Mouse (Mus musculus) gastrocnemius, adult 8-10 months (tissue): Measurements from ENCODE around the gene Afap1. TPM values are rescaled to one million over a fixed set of nuclear protein-coding genes. Genes with fewer than 3 reads are reported as not detected.

Source experiments
- DNase-seq, 2 experiments: peaks; one replicate each; pipeline ENCODE4 v3.0.0; 2022; ENCODE audit warnings: low spot score in 2 of 2
- total RNA-seq, 4 experiments: library from RNA; stranded (reverse); gene quantifications; 2 replicates each; pipeline ENCODE4 v1.2.4; 2022

The Afap1 gene
- total RNA-seq, 4 experiments from 2014 or later, result 5.5 to 7.5 (median 5.8) TPM

DNA sequence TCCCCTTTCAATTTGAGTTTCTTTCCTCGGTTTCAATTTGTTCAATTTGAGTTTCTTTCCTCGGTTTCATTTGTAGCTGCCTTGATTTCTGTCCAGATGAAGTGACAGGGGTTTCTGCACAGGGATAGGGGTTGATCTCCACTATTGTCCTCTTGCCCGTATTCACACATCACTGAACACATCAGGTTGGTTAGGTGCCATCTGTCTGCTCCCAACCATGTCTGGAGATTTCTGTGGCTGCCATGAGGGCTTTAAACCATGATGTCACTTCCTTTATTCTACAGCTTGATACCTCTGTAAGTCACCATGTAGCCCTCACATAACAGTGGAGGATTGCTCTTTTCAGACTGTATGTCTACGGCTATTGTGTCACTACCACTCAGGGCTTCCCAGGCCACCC, 4.0 kb downstream of the Afap1 start:
- DNase-seq, result no peak

DNA sequence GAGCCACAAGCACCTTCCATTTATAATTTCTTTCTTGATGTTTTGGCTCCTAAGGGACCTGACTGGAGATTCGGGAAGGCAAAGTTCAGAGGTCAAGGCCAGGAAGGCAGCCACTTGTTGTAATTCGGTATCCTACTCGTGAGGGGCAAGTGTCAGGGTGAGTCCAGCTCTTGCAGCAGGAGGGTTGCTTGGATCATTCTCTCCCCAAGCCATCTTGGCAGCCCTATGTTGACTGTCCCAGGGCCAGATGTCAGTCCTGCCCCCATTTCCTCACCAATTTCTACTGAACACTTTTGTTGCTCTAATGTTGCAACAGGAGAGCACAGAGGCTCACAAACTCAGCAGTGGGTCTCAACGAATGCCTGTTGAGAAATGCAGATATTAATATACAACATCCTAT, 5.0 kb downstream of the Afap1 start:
- no peak for DNase-seq

DNA sequence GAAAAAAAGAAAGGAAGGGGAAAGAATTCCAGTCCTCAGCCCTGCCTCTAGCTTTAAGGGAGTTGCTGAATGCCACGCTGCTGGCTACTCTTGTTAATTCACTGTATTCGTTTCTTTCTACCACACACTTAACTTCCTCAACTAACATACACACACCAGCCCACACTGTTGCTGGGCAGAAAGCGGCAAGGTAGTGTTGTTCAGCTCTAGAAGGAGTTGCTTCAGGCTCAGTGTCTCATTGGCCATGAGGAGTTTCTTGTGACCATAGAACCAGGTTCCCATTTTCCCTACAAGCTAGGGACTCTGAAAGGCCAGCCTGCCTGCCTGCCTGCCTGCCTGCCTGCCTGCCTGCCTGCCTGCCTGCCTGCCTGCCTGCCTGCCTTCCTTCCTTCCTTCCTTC, 5.9 kb downstream of the Afap1 start:
- no peak for DNase-seq

DNA sequence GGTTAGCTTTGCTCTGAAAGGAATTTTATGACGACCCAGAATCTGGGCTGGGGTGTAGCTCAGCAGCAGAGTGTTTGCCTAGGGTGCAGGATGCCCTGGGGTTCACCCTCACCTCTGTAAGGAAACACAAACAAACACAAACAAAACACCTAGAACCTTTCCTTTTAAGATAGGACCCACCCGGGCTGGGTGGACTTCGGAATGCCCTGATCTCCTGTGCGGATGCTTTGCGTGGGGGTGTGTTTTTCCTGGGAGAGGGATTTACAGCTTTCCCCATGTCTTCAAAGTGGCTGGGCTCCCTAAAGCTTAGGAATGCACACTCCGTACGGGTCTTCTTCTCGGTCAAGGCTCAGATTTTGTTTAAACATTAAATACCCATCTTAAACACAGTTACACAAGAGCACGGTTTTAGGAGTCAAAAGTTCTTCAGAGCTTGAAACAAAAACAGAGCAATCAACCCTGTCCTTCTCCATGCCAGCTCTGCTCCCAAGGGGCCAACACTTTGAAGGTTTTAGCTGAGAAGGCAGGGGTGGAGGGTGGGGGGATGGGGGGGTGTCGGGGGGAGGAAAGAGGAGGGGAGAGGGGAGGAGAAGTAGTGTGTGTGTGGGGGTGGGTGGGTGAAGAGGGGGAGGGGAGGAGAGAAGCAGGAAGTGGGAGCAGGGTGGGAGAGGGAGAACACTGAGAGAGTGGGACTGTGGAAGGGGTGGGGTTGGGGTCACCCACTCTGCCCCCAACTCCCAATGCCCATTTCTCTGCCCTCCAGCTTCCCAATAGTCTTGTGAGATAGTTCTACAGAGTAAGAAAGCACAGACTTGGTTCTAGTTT, 7.5 kb downstream of the Afap1 start:
- DNase-seq, result no peak

DNA sequence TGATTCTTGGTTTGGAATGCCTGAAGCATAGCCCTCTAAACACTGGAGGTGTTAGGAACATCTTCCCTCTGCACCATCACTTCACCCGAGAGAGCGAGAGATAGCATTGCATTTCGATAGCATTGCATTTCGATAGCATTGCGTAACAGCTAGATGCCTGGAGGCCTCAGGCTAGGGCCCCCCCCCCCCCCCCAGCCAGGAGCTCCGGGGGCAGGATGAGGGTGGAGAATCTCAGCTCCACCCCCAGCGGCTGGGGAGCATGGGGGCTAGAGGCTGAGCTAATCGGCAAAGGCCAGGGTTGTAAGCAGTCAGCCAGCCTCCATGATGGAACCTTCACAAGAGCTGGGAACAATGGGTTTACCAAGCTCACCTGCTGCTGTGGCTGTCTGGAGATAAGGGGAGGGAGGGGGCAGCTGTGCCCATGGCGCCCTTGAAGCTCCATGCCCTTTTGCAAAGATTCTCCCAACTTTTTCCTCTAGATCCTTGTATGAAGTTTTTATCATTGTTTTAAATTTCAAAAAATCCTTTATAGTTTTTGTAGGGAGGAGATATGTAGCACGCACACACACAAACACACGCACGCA, 8.2 kb downstream of the Afap1 start:
- DNase-seq, result no peak

DNA sequence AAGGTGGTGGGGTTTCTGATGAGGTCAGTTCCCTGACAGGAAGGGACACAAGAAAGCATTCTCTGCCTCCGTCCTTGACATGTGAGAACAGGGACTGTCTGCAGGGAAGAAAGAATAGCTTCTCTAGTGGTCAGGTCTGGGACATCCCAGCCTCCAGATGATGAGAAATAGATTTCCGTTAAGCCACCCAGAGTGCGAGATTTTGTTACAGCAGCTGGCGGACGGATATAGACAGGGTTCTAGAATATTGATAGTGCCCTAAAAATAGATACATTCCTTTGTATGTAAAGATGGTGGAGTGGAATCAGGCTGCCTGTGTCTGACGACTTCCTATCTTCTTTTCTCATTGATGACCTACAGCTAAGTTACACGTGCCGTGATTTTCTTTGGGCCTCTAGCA, 10.3 kb downstream of the Afap1 start:
- DNase-seq, result no peak

DNA sequence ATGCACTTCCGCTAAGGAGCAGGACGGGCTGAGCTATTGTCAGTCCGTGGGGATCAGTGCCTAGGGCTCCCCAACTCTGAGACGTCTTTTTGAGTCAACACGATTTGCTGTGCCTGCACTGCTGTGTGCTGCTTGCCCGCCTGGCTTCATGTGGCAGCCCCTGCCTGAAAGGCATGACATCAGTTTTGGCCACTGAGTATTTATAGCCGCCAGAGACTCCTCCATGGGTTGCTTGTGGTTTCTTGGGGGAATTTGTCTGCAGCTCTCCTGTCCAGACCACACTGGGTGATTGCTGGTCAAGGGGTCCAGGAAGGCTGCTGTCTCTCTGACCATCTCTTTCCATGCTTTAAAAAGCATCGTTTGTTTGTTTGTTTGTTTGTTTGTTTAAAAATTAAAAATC, 12.2 kb downstream of the Afap1 start:
- DNase-seq, result no peak

DNA sequence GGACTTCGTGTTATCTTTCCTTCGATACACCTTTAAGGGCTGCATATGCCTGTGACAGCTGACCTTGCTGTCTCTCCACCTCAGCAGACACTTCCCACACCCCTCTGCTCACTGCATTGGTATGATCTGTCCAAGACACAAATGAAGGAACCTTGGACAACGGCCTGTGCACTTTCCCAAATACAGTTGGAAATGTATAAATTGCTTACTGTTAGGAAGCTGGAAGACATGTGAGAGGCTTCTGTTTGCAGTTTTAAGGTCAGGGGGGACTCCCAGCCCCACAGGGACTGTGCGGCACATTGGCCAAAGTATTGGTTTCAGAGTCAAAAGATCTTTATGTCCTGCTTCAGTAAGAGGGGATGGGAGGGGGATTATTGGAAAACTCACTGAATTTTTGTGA, 14.0 kb downstream of the Afap1 start:
- no peak for DNase-seq

DNA sequence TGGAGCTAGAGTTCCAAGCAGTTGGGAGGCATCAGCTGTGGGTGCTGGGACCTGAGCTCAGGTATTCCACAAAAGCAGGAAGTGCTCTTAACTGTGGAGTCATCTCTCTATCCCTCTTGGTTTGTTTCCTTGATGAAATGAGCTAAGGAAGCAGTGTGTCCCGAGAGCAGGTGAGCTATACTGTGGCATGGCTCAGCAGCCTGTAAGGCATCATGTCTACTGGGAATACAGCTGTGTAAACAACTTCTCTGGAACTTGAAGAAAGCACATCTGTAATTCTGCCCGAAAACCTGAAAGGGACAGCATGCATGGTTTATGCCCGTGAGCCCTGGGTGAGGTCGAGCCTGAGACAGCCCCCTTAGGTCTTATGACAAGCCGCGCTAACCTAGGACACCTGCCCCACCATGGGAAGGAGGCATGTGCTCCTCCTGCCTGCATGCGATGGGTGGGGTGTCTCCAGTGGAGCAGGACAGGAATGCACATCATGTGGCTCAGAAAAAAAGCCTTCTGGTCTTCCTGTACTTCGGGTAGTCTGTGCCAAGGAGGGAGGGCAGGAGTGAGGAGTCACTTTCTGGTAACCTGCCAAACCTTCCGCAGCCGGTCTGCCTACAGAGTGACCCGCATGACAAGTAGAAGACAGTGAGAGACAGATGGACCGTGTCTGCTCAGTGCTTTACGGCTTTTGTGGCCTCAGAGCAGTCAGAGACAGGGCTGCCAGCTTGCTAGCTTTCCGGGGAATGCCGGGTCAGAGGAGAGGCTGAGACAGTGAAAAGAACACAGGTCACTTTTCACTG, 14.7 kb downstream of the Afap1 start:
- peak; percentile 38 to 54 for DNase-seq

DNA sequence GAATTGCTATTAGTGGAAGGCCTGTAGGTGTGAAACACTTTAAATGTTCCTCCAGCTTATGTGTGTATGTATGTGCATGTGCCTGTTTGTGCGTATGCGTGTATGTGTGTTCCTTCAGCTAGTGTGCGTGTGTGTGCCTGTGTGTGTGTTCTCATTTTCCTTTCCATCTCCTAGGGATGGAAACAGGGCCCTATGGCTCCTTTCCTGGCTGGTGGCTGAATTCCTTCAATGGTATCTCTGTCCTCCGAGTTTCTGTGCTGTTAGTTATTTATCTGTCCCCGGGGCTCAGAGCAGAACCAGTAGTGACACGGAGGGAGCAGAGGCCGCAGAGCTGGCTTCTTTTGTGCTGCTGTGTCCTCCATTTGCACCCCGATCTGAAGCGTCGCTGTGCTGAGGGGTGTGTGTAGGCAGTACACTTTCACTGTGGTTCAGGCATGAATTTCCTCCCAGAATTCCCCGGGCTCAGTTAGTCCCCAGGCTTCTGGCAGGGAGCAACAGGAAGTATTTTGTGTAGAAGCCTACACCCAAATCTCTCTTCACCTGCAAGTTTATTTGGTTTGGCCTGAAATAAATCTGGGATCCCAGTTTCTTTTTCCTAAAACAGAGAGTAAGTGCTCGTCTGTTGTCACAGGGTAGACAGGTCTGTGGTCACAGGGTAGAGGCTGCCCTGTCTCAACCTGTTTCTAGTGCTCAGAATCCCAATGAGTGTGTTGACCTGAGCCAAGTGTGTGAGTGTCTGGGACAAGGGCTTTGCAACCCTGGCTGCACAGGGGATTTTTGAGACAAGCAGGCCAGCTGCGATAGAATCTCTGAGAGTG, 15.7 kb downstream of the Afap1 start:
- no peak for DNase-seq

DNA sequence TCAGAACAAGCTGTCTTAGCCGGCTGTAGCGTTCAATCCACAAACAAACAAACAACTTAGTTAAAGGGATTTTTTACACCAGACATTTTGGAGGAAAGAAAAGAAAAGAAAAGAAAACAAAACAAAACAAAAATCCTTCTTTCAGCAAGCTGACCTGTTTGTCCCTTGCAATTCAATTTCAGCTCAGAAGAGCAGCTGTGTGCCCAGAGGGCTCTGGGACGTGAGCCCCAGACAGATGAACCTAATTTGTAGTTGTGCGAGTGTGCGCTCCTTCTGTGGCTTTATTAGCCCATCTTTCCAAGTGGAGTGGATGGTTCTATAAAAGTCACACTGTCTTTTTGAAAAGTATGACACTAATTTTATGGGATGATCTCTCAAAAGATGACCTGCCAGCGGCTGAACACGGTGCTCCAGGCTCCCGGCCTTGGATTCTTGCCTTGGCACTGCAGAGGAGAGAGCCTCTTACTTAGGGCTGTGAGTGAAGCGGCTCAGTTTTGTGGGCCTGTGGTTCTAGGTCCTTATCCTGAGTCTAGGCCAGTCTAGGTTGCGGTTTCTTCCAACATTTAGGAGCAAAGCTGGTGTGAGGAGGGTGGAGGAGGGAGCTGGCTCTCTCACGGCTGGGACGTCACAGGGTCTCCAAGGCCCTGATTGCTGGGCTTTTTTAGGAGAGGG, 22.6 kb downstream of the Afap1 start:
- DNase-seq, result no peak

DNA sequence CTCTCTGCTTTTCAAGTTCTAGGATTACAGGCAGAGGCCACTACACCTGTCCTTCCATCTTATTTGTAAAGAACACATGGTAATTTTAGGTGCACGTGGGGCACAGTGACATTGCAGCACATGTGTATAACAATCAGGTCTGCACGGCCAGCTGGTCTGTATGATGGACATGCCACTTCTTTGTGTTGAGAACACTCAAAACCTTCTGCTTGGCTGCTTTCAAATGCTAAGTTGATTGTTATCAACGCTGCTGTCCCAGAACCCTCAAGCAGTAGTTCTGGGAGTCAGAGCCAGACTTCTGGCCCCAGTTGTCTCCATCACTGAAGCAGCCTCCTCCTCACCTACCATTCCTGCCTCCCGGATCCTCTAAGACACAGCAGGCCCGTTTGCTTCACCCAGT, 23.5 kb downstream of the Afap1 start:
- DNase-seq, result no peak

DNA sequence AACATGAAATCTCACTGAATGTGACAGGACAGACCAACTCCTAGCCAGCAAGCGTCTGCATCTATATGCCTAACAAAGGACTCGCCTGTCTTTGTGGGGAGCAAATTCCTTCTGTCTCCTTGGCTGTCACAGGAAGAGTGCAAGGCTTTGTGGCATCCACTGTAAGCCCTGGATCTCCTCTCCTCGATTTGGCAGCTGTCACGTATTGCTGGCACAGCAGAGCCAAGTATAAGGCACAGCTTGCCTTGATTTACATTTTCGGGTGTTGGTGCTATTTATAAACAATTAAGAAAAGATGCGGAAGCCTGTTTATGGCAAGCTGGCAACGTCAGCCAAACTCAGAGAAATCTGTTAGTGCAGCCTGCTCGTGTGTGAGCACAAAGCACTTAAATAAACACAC, 25.3 kb downstream of the Afap1 start:
- no peak for DNase-seq

DNA sequence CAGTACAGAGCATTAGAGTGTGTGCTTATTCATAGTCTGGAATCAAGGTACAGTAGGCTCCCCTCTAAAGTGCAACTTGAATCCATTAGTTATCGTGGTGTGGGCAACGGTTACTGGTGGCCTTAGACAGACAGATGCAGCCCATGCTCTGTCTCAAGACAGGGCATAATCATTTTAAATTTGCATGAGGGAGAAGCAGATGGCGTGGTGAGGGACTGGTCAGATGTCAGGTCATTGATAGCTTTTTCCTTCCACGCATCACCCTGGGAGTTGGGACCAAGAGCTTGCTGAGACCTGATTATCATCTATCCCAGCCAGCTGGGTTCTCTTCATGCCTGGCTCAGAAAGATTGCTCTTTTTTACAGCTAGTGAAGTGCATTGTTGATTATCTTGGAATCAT, 27.0 kb downstream of the Afap1 start:
- no peak for DNase-seq

DNA sequence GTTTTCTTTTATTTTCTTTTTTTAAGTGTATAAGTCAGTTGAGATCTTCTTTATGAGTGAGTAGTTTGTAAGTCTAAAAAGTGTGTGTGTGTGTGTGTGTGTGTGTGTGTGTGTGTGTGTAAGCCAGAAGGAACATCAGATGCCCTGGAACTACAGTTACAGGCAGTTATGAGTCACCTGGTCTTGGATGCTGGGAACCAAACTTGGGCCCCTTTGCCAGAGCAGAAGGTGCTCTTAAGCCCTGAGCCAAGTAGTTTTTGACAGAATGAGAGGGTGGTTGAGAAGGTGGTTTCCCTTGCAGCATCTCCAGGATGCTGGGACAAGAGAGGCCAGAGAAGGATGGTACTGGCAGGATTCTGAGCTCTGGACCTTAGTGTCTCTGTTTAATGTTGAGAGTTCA, 27.4 kb downstream of the Afap1 start:
- no peak for DNase-seq

DNA sequence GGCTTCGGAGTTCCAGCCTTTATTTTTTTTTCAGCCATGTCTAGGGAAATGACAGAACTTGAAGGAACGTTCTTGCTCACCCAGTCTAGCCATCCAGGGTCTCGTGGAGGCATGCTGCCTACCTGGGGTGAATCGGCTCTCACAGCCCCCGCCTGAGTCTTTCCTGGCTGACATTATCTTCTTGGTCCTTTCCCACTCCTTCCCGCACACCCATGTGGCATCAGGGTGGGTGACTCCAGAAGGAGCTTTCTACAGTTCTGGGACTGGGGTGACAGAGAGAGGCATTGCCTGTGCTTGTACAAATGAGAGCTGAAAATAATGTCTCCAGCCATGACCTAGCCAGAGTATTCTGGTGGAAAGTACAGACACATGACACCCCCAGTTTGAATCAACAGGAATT, 28.0 kb downstream of the Afap1 start:
- no peak for DNase-seq

DNA sequence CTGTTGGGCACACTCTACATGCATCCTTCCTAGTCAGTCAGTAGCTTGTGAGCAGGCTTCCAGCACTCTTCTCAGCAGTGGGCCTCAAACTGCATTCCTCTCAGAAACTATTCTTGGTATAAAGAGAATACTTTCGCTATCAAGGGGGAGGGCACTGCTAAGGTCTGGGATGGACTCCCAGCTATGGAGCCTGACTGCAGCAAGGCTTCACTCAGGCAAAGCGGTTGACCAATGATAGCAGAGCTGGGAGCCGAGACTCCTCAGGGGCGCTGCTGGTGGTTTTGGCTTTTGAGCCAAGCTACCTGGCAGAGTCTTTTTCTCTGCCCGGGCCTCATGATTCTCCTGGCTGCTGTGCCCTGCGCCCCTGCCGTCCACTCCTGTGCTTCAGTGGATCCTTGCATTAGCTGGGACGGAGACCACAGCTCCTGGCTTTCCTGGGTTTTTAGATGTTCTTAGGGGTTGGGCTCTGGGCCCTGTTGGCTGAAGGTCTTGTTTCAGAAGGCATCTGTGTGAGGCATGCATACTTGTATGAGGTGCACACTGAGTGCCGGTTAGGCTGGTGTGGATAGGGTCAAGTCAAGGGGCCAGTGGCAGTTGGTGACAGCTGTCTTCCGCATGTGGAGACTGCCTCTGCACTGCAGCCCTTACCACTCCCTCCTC, 28.6 kb downstream of the Afap1 start:
- no peak for DNase-seq

DNA sequence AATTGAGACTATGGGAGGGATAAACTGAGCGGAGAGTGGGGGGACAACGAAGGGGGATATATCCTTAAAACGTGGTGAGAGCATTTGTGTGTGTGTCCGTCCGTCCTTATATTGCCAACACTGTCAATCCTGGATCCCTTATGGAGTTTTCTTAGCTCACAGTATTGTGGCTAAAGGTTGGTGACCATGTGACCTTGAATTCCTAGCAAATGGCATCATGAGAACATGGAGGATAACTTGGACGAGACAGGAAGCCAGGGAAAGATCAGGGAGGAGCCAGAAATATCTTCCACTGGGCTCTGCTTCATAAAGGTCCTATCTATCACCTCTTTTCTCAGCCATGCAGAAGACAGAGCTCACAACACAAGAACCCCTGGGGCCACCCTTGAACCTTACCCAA, 30.3 kb downstream of the Afap1 start:
- DNase-seq, result no peak

DNA sequence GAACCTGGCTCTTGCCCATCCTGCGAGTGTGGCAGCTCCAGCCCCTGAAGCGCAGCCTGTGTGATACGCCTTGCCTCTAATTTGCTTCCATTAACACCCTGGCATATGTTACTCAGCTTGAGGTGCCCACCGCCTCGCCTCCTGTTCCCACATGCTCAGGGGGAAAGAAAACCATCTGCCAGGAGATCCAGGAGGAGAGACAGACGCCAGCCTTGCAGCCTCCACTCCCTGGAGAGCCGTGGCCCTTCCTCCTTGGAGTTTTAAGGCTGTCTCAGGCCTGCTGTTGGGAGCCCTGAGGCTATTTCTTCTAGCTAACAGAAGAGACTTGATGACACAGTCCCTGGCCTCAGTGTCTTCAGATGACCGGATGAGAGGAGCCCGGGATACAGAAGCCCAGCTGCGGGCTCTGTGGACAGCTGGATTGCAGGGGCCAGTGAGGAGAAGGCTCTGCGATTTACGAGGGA, 32.1 kb downstream of the Afap1 start:
- DNase-seq, result no peak

DNA sequence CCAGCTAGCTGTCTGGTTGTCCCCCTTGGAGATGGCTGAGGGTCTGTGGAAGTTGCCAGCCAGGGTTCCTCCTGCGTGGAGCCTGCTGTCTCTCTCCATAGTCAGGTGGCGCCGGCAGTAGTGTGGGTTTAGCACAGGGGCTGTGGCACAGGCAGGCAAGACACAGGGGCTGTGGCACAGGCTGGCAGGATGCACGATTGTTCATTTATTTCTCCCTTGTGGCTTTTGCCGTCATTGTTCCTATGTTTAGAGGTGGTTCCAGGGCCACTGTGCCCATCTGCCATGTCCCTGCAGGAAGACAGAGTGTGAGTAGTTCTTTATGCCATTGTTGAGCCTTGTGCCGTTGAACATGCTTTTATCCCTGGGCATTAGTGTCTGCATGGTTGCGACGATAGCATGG, 33.4 kb downstream of the Afap1 start:
- DNase-seq, result no peak
